Mouse (Mus musculus) c-Kit-positive CD71-positive TER-119-positive erythroid progenitor cells, embryonic 14.5 days (primary cell): ENCODE measurements around the gene Ap1m1.

Experiments used
- DNase-seq: peaks from one replicate; pipeline ENCODE4 v3.0.0-alpha.2; 2013; ENCODE audit warnings: low spot score

The Ap1m1 gene

GRCm38 (mm10) chr8:72295125-72295524 lies 55.3 kb downstream of the Ap1m1 start:
- DNase-seq, result no peak

- DNase-seq, result no peak
Measured at GRCm38 (mm10) chr8:72295679-72296078, 55.9 kb downstream of the Ap1m1 start.

GRCm38 (mm10) chr8:72296561-72296960 lies 56.7 kb downstream of the Ap1m1 start:
- no peak for DNase-seq

GRCm38 (mm10) chr8:72298928-72299327 lies 59.1 kb downstream of the Ap1m1 start:
- DNase-seq, result no peak

- DNase-seq, result no peak
Measured at GRCm38 (mm10) chr8:72300654-72301400, 61.0 kb downstream of the Ap1m1 start.

GRCm38 (mm10) chr8:72301497-72301896 lies 61.7 kb downstream of the Ap1m1 start:
- no peak for DNase-seq

- no peak for DNase-seq
Measured at GRCm38 (mm10) chr8:72302986-72303612, 63.3 kb downstream of the Ap1m1 start.

- no peak for DNase-seq
Measured at GRCm38 (mm10) chr8:72303633-72304032, 63.8 kb downstream of the Ap1m1 start.

- DNase-seq, result no peak
Measured at GRCm38 (mm10) chr8:72305210-72305905, 65.5 kb downstream of the Ap1m1 start, which contains the start of gene Gm10282. Gm10282 (minus strand) TSS chr8:72305260.

- no peak for DNase-seq
Measured at GRCm38 (mm10) chr8:72306913-72307312, 67.1 kb downstream of the Ap1m1 start.
